Mouse (Mus musculus) testis, adult 2 months (tissue): Measurements from ENCODE around the gene Cyb5r3. TPM values are rescaled to one million over a fixed set of nuclear protein-coding genes. Genes with fewer than 3 reads are reported as not detected.

Source experiments
- H3K27ac ChIP-seq: fragments of 200-500 bp; 2 replicates; pipeline ENCODE4 v1.5.1; 2012; ENCODE audit warnings: low read depth, low read length; ENCODE audit not compliant: control insufficient read depth, insufficient read depth
- H3K27me3 ChIP-seq: fragments of 200-500 bp; 2 replicates; pipeline ENCODE4 v1.6.1; 2012; ENCODE audit warnings: mild to moderate bottlenecking, low read length, moderate library complexity; ENCODE audit not compliant: control insufficient read depth, insufficient read depth
- H3K36me3 ChIP-seq: fragments of 200-500 bp; 2 replicates; pipeline ENCODE4 v1.6.1; 2012; ENCODE audit warnings: mild to moderate bottlenecking, low read length; ENCODE audit not compliant: control insufficient read depth, insufficient read depth
- H3K4me1 ChIP-seq: fragments of 200-500 bp; 2 replicates; pipeline ENCODE4 v1.6.1; 2012; ENCODE audit warnings: low read length; ENCODE audit not compliant: control insufficient read depth, insufficient read depth
- H3K4me3 ChIP-seq: fragments of 200-500 bp; 2 replicates; pipeline ENCODE4 v1.5.1; 2012; ENCODE audit warnings: low read depth, mild to moderate bottlenecking, low read length, moderate library complexity, mixed read lengths; ENCODE audit not compliant: control insufficient read depth
- CTCF ChIP-seq: fragments of 200-500 bp; IDR thresholded peaks from 2 replicates; pipeline ENCODE4 v1.5.1; 2012; ENCODE audit warnings: low read depth, mild to moderate bottlenecking, inconsistent platforms, low read length, moderate library complexity; ENCODE audit not compliant: control insufficient read depth, insufficient read depth, insufficient replicate concordance
- POLR2A ChIP-seq: fragments of 200-500 bp; IDR thresholded peaks from 2 replicates; pipeline ENCODE4 v1.6.1; 2012; ENCODE audit warnings: low read depth, mild to moderate bottlenecking, inconsistent platforms, low read length, moderate library complexity; ENCODE audit not compliant: control insufficient read depth
- polyA plus RNA-seq: library from polyadenylated mRNA; depleted of rRNA; stranded (reverse); fragments of >200 nt; gene quantifications from 2 replicates; pipeline ENCODE4 v1.2.3, GENCODE M21; 2012

Cyb5r3 gene
- polyA plus RNA-seq, 1 experiment: 64.0 TPM

- Histone ChIP-seq H3K36me3 (no peaks in the 10 kb centered on the region), H3K4me1 (no peaks in the 10 kb centered on the region), H3K27ac (no peak overlapping the region), H3K27me3 (no peaks in the 10 kb centered on the region), H3K4me3 (no peak overlapping the region)
- TF ChIP-seq POLR2A: no peak
- TF ChIP-seq CTCF: no peak
These were observed 36.8 kb upstream of the Cyb5r3 start for GRCm38 (mm10) chr15:83209092-83209695.

- Histone ChIP-seq H3K36me3 (no peaks in the 10 kb centered on the region), H3K4me3 (no peak overlapping the region), H3K27ac (no peak overlapping the region), H3K4me1 (no peaks in the 10 kb centered on the region), H3K27me3 (no peaks in the 10 kb centered on the region)
- TF ChIP-seq CTCF (no peak; the same call in 1 of the 2 replicates), POLR2A (no peak)
These were observed 32.5 kb upstream of the Cyb5r3 start for GRCm38 (mm10) chr15:83204731-83205451.

- Histone ChIP-seq H3K4me1 (no peaks in the 10 kb centered on the region), H3K4me3 (no peak overlapping the region), H3K36me3 (no peaks in the 10 kb centered on the region), H3K27me3 (no peaks in the 10 kb centered on the region), H3K27ac (no peak overlapping the region)
- TF ChIP-seq CTCF (no peak), POLR2A (no peak)
These were observed 30.0 kb upstream of the Cyb5r3 start for GRCm38 (mm10) chr15:83202412-83202811.

- H3K27ac ChIP-seq: no peak overlapping the region
- TF ChIP-seq CTCF (no peak), POLR2A (no peak)
- no peaks in the 10 kb centered on the region for H3K4me1 ChIP-seq
- no peak overlapping the region for H3K4me3 ChIP-seq
- no peaks in the 10 kb centered on the region for H3K27me3 ChIP-seq
- no peaks in the 10 kb centered on the region for H3K36me3 ChIP-seq
These were observed 21.0 kb upstream of the Cyb5r3 start for GRCm38 (mm10) chr15:83193413-83193812.

DNA sequence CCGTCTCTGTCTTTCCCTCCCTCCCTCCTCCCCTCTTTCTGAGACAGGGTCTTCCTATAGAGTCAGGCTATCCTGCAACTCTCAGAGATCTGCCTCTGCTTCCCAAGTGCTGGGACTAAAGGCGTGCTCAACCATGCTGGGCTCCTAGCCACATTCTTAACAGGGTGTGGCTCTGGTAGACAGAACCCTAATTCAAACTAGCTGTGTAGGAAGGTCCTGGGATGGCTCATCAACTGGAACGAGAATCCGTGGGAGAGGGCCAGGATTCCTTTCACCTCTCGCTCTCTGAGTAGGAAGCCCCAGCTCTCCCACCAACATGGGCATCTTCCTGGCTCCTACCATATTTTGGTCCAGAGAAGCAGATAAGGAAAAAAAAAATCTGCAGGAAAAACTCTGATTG lies 10.0 kb upstream of the Cyb5r3 start:
- no peaks in the 10 kb centered on the region for H3K27me3 ChIP-seq
- TF ChIP-seq CTCF: no peak
- TF ChIP-seq POLR2A: no peak
- H3K36me3 ChIP-seq: no peaks in the 10 kb centered on the region
- H3K27ac ChIP-seq: 0 out of 2 replicates have a peak overlapping the region, but pooled peaks have one; percentile 32
- peak overlapping the region; percentile 79 for H3K4me3 ChIP-seq
- H3K4me1 ChIP-seq: peaks cover 14% of the 10 kb centered on the region

DNA sequence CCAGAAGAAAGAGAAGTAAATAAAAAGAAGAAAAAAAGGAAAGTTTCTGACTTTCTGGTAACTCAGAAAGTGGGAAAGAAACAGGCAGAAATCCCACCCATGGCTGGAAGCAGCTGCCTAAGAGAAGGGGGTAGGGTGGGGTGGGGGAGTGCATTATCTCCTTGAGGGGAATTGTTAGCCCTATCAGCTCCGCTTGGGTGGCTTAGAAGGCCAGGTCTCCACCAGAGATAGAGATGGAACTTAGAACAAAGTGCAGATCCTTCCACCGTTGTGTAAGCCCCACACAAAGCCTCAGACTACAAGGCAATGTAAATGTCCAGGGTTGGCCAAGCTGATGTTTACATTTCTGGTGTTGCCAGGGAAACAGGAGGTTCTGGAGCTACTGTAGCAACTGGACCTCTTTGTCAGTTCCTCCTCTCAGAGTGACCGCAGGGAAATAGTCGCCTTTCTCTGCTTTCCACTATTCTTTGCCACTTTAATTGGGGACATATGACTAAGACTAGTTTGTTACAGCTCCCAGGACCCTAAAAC lies 9.5 kb upstream of the Cyb5r3 start:
- Histone ChIP-seq H3K4me1 (peaks cover 14% of the 10 kb centered on the region), H3K36me3 (no peaks in the 10 kb centered on the region), H3K27me3 (no peaks in the 10 kb centered on the region), H3K4me3 (peak overlapping the region; percentile 79), H3K27ac (peak overlapping the region; percentile 32; the same call in 1 of the 2 replicates)
- TF ChIP-seq POLR2A (no peak), CTCF (no peak)

GRCm38 (mm10) chr15:83180004-83180403 lies 7.6 kb upstream of the Cyb5r3 start:
- no peak overlapping the region for H3K27ac ChIP-seq
- H3K36me3 ChIP-seq: no peaks in the 10 kb centered on the region
- H3K4me3 ChIP-seq: no peak overlapping the region
- TF ChIP-seq CTCF (no peak), POLR2A (no peak)
- no peaks in the 10 kb centered on the region for H3K27me3 ChIP-seq
- peaks cover 14% of the 10 kb centered on the region for H3K4me1 ChIP-seq
